Mouse (Mus musculus) heart, adult 10 weeks (tissue): ENCODE measurements around the gene Prdx4. TPM values are rescaled to one million over a fixed set of nuclear protein-coding genes. Genes with fewer than 3 reads are reported as not detected.

Experiments
- polyA plus RNA-seq: library from polyadenylated mRNA; stranded (reverse); fragments of 350-450 nt; fragmentation: Illumina TruSeq; extraction: RNeasy Lipid Tissue Mini Kit (QIAGEN cat#74804); gene quantifications from one replicate; pipeline ENCODE4 v1.2.3, GENCODE M21; 2014; ENCODE audit warnings: low read depth, low replicate concordance

Prdx4 gene
- 40.3 TPM for polyA plus RNA-seq

GRCm38 (mm10) chrX:155340654-155341053 lies at the start of gene Prdx4:
TSS of gene Prdx4 (minus strand) at chrX:155340754.

Other genes with a start within 250 kb of the Prdx4 start
- not detected for gene Magea2, start 247.1 kb downstream of the Prdx4 start, polyA plus RNA-seq
- gene Cldn34b2, start 212.3 kb downstream of the Prdx4 start, polyA plus RNA-seq: not detected
- gene Sat1, start 124.3 kb downstream of the Prdx4 start, polyA plus RNA-seq: 61.5 TPM
- 31.3 TPM for gene Acot9, start 78.3 kb downstream of the Prdx4 start, polyA plus RNA-seq